Mouse (Mus musculus) gastrocnemius, postnatal 10 days (tissue): ENCODE results near the gene Gm20695. TPM values are rescaled to one million over a fixed set of nuclear protein-coding genes. Genes with fewer than 3 reads are reported as not detected.
"Not testable (repeated sequence)": the region's sequence is repeated elsewhere in the genome, so short reads cannot be mapped to it uniquely, and the experiment has no call there.

ENCODE experiments used
- DNase-seq: peaks from one replicate; pipeline ENCODE4 v3.0.0; 2021; ENCODE audit warnings: mixed read lengths
- long read RNA-seq, 2 experiments: library from polyadenylated mRNA; stranded (forward); transcript quantifications; one replicate each; pipeline ENCODE4 v2.0.0; 2021
- total RNA-seq, 2 experiments: library from RNA; stranded (reverse); gene quantifications; 2 replicates each; pipeline ENCODE4 v1.2.3; 2021

Gm20695 gene
- 1 to 10 TPM in 1 of 2 experiments, under 1 TPM in 1; 0.61 to 1.0 TPM for total RNA-seq
- long read RNA-seq, experiment 1, partial matches to known transcripts = 0 of 1 reads
- long read RNA-seq, experiment 1, other reads (novel, unspliced or antisense) = 1 of 1 reads
- long read RNA-seq, experiment 2 = 0 reads

GRCm38 (mm10) chr16:3884201-3885064, at the start of gene Gm20695, which contains the start of gene Zfp597:
Gm20695 (plus strand) TSS chr16:3884648.
Zfp597 (minus strand) TSS chr16:3884561.
- peak; percentile 95 for DNase-seq

GRCm38 (mm10) chr16:3835461-3835860, 49.0 kb upstream of the Gm20695 start:
- DNase-seq = no peak

GRCm38 (mm10) chr16:3839157-3839885, 45.1 kb upstream of the Gm20695 start:
- DNase-seq = no peak

- DNase-seq = no peak
Observed at GRCm38 (mm10) chr16:3842989-3843388, 41.5 kb upstream of the Gm20695 start.

GRCm38 (mm10) chr16:3843796-3844195, 40.7 kb upstream of the Gm20695 start:
- DNase-seq = no peak

- peak; percentile 83 for DNase-seq
Observed at GRCm38 (mm10) chr16:3846711-3847518, 37.5 kb upstream of the Gm20695 start, which contains the start of gene Zfp174. Zfp174 (plus strand) TSS chr16:3847268.

- DNase-seq = no peak
Observed at GRCm38 (mm10) chr16:3847871-3848270, 36.6 kb upstream of the Gm20695 start.

GRCm38 (mm10) chr16:3848416-3848815, 36.0 kb upstream of the Gm20695 start:
- no peak for DNase-seq

- DNase-seq = not testable (repeated sequence)
Observed at GRCm38 (mm10) chr16:3851301-3851700, 33.1 kb upstream of the Gm20695 start.

- DNase-seq = no peak
Observed at GRCm38 (mm10) chr16:3852586-3852985, 31.9 kb upstream of the Gm20695 start.

GRCm38 (mm10) chr16:3854437-3855182, 29.8 kb upstream of the Gm20695 start:
- no peak for DNase-seq

- no peak for DNase-seq
Observed at GRCm38 (mm10) chr16:3855776-3856175, 28.7 kb upstream of the Gm20695 start.

GRCm38 (mm10) chr16:3859254-3859653, 25.2 kb upstream of the Gm20695 start:
- DNase-seq = no peak

- no peak for DNase-seq
Observed at GRCm38 (mm10) chr16:3871815-3872214, 12.6 kb upstream of the Gm20695 start.

- DNase-seq = peak; percentile 82
Observed at GRCm38 (mm10) chr16:3872216-3873047, 12.0 kb upstream of the Gm20695 start, which contains the start of gene Naa60. Naa60 (plus strand) TSS chr16:3872375.

- no peak for DNase-seq
Observed at GRCm38 (mm10) chr16:3876346-3876745, 8.1 kb upstream of the Gm20695 start.

GRCm38 (mm10) chr16:3885065-3885670, 720 bp downstream of the Gm20695 start:
- no peak for DNase-seq

- DNase-seq = no peak
Observed at GRCm38 (mm10) chr16:3891621-3892295, 7.3 kb downstream of the Gm20695 start.

GRCm38 (mm10) chr16:3893739-3894138, 9.3 kb downstream of the Gm20695 start:
- DNase-seq = no peak
